Mouse (Mus musculus) frontal cortex, adult (tissue): ENCODE measurements around the gene Auts2.

Experiments
- ATAC-seq: cut with Nextera tagmentation; 2 replicates; pipeline ENCODE4 v1.9.2; 2017; ENCODE audit warnings: mild to moderate bottlenecking, moderate library complexity, mixed read lengths; ENCODE audit not compliant: low TSS enrichment

Gene Auts2

GRCm38 (mm10) chr5:131575733-131576265 lies 967.3 kb downstream of the Auts2 start:
- no peak for ATAC-seq

- ATAC-seq: no peak
Measured at GRCm38 (mm10) chr5:131575086-131575514, 968.0 kb downstream of the Auts2 start.

GRCm38 (mm10) chr5:131574469-131575085 lies 968.6 kb downstream of the Auts2 start:
- ATAC-seq: no peak

GRCm38 (mm10) chr5:131573296-131574177 lies 969.6 kb downstream of the Auts2 start:
- ATAC-seq: peak; percentile 44; the same call in 1 of the 2 replicates

GRCm38 (mm10) chr5:131566032-131566431 lies 977.1 kb downstream of the Auts2 start:
- ATAC-seq: no peak

- no peak for ATAC-seq
Measured at GRCm38 (mm10) chr5:131563630-131564252, 979.4 kb downstream of the Auts2 start.

GRCm38 (mm10) chr5:131560773-131561560 lies 982.2 kb downstream of the Auts2 start:
- no peak for ATAC-seq

- ATAC-seq: no peak
Measured at GRCm38 (mm10) chr5:131558403-131559174, 984.6 kb downstream of the Auts2 start.

- ATAC-seq: peak; percentile 52; the same call in 1 of the 2 replicates
Measured at GRCm38 (mm10) chr5:131557591-131558385, 985.4 kb downstream of the Auts2 start.

GRCm38 (mm10) chr5:131548932-131549563 lies 994.1 kb downstream of the Auts2 start:
- no peak for ATAC-seq

- ATAC-seq: peak; percentile 60; the same call in 1 of the 2 replicates
Measured at GRCm38 (mm10) chr5:131547926-131548325, 995.2 kb downstream of the Auts2 start.

- peak; percentile 41; the same call in 1 of the 2 replicates for ATAC-seq
Measured at GRCm38 (mm10) chr5:131546414-131546813, 996.7 kb downstream of the Auts2 start.

- ATAC-seq: no peak
Measured at GRCm38 (mm10) chr5:131544381-131544780, 998.8 kb downstream of the Auts2 start.

- ATAC-seq: peak; percentile 68
Measured at GRCm38 (mm10) chr5:131538311-131538915, 1004.7 kb downstream of the Auts2 start.

GRCm38 (mm10) chr5:131537831-131538310 lies 1005.3 kb downstream of the Auts2 start:
- peak; percentile 48 for ATAC-seq

GRCm38 (mm10) chr5:131537155-131537830 lies 1005.9 kb downstream of the Auts2 start:
- ATAC-seq: peak; percentile 39; the same call in 1 of the 2 replicates

GRCm38 (mm10) chr5:131535752-131536151 lies 1007.4 kb downstream of the Auts2 start:
- ATAC-seq: no peak

GRCm38 (mm10) chr5:131533815-131534214 lies 1009.3 kb downstream of the Auts2 start:
- no peak for ATAC-seq
